Comparison of ENCODE assay signal across 24 mouse cellular contexts in the genomic region with DNA sequence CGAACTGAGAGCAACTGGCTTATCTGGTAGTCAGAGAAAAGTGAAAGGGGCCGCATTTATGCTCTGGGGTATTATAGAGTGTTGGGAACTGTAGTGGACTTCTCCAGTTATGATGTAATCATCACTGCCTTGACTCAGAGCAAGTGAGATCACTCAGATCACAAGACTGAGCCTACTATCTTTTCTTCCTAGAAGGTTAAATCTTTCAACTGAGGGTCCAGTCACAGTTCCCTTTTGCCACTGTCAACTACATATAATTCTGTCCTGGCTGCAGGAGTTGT. TPM values are rescaled to one million over a fixed set of nuclear protein-coding genes. Genes with fewer than 3 reads are reported as not detected.
DNase-seq lines count a peak whose midpoint lies in the region; ATAC-seq and TF ChIP-seq lines count a peak whose summit lies in the region.
"Had no signal": no experiment of that assay in that cellular context is flagged by ENCODE, and none has a peak within 500 bp of the region (broad histone marks: within the 10 kb centered on the region; RNA-seq: fewer than 3 reads in every experiment).

No protein-coding gene starts in this region.

- H3K9me3 ChIP-seq in lung, embryonic 15.5 days, result no peaks in the 10 kb centered on the region
- H3K9me3 ChIP-seq in CH12.LX (replicated peaks; ENCODE audit: low read length), result no peaks in the 10 kb centered on the region
- no peaks in the 10 kb centered on the region for H3K9me3 ChIP-seq in intestine, postnatal 0 days (ENCODE audit: control insufficient read depth)
- H3K9me3 ChIP-seq: embryonic facial prominence, embryonic 15.5 days; forebrain, embryonic 10.5 days; G1E; hindbrain, embryonic 12.5 days had no signal

- no peaks in the 10 kb centered on the region for H3K79me2 ChIP-seq in CH12.LX (replicated peaks; ENCODE audit: control insufficient read depth, extremely low read depth, insufficient read depth, poor library complexity, severe bottlenecking)

- dilution Hi-C loops in CH12.LX (cut with MboI; ENCODE audit: extremely low pct_ligation_motif_present, extremely low pct_unique_long_range_greater_than_20kb, low sequenced_read_pairs), result no loop called here

- peak overlapping the region; percentile 80 for H3K27ac ChIP-seq in lung, embryonic 15.5 days
- no peak overlapping the region for H3K27ac ChIP-seq in CH12.LX (ENCODE audit: insufficient read depth, low read depth)
- H3K27ac ChIP-seq in intestine, postnatal 0 days (ENCODE audit: low read depth, low read length), result no peak overlapping the region
- no peak overlapping the region for H3K27ac ChIP-seq in cerebellum, adult 2 months (ENCODE audit: insufficient read depth, low read length)
- H3K27ac ChIP-seq: embryonic facial prominence, embryonic 15.5 days; forebrain, embryonic 10.5 days; hindbrain, embryonic 12.5 days had no signal

- 0 out of 2 replicates have a peak, but pooled peaks have one; percentile 38 for TF ChIP-seq EP300 in CH12.LX (IDR thresholded peaks at IDR 0.05; ENCODE audit: low read length)

- no peaks in the 10 kb centered on the region for H3K36me3 ChIP-seq in lung, embryonic 15.5 days
- no peaks in the 10 kb centered on the region for H3K36me3 ChIP-seq in CH12.LX (replicated peaks in 1 of 2; ENCODE audit: control insufficient read depth in 1 of 2, insufficient read depth in 1 of 2, low read length in 1 of 2)
- H3K36me3 ChIP-seq in intestine, postnatal 0 days (ENCODE audit: control insufficient read depth, insufficient read depth), result no peaks in the 10 kb centered on the region
- H3K36me3 ChIP-seq: embryonic facial prominence, embryonic 15.5 days; forebrain, embryonic 10.5 days; G1E; heart, embryonic 12.5 days; hindbrain, embryonic 12.5 days had no signal

- no peaks in the 10 kb centered on the region for H3K27me3 ChIP-seq in lung, embryonic 15.5 days
- H3K27me3 ChIP-seq in CH12.LX (replicated peaks), result no peaks in the 10 kb centered on the region
- no peaks in the 10 kb centered on the region for H3K27me3 ChIP-seq in intestine, postnatal 0 days (replicated peaks; ENCODE audit: control insufficient read depth, insufficient read depth, low read length)
- no peaks in the 10 kb centered on the region for H3K27me3 ChIP-seq in cerebellum, adult 2 months (ENCODE audit: control insufficient read depth, insufficient read depth, low read length)
- H3K27me3 ChIP-seq: embryonic facial prominence, embryonic 15.5 days; heart, embryonic 12.5 days; hindbrain, embryonic 12.5 days; Patski had no signal

- TF ChIP-seq RAD21 in CH12.LX (IDR thresholded peaks at IDR 0.05; ENCODE audit: low read depth, low read length), result no peak

- H3K9ac ChIP-seq in lung, embryonic 15.5 days, result no peak overlapping the region
- H3K9ac ChIP-seq in CH12.LX (ENCODE audit: insufficient read depth, low read depth), result no peak overlapping the region
- H3K9ac ChIP-seq in intestine, postnatal 0 days (ENCODE audit: low read depth, low read length), result no peak overlapping the region
- H3K9ac ChIP-seq: embryonic facial prominence, embryonic 15.5 days; heart, embryonic 12.5 days; hindbrain, embryonic 12.5 days had no signal

- TF ChIP-seq POLR2A in CH12.LX (IDR thresholded peaks at IDR 0.05; ENCODE audit: low read depth, low read length), result no peak
- TF ChIP-seq POLR2A in cerebellum, adult 2 months (IDR thresholded peaks at IDR 0.05; ENCODE audit: borderline replicate concordance, insufficient read depth, low read length), result no peak

- no peak for DNase-seq in lung, postnatal 14 days
- no peak for DNase-seq in CH12.LX (ENCODE audit: extremely low read depth)
- DNase-seq in NIH3T3 (ENCODE audit: low read depth), result peak; percentile 48
- no peak for DNase-seq in kidney, postnatal 4 days
- DNase-seq in cerebellum, adult 2 months, result no peak
- DNase-seq: adrenal gland, postnatal 14 days; cerebellum, adult 18-20 months; cerebellum, postnatal 10 days; embryo, embryonic 11 days; gastrocnemius, postnatal 10 days; heart, postnatal 4 days had no signal

- no peak for TF ChIP-seq CTCF in CH12.LX (conservative IDR thresholded peaks at IDR 0.05 in 1 of 2, IDR thresholded peaks at IDR 0.05 in 1 of 2; ENCODE audit: low read depth in 2 of 2, low read length in 2 of 2)
- TF ChIP-seq CTCF in intestine, postnatal 0 days (IDR thresholded peaks at IDR 0.05; ENCODE audit: low read depth), result no peak
- TF ChIP-seq CTCF in cerebellum, adult 2 months (IDR thresholded peaks at IDR 0.05; ENCODE audit: borderline replicate concordance, insufficient read depth, low read depth, low read length), result no peak

- ATAC-seq in lung, embryonic 15.5 days (ENCODE audit: borderline replicate concordance, extremely low read depth, low FRiP score, low TSS enrichment), result no peak
- peak; percentile 61 for ATAC-seq in intestine, postnatal 0 days
- ATAC-seq: activated CD4-positive, CD25-positive, alpha-beta regulatory T cell, adult 4 months; forebrain, embryonic 14.5 days; hindbrain, embryonic 16.5 days; inflammation-experienced regulatory T-cells, adult 6 months; Patski had no signal

- no peak overlapping the region for H3K4me3 ChIP-seq in lung, embryonic 15.5 days
- H3K4me3 ChIP-seq in CH12.LX (replicated peaks in 1 of 3; ENCODE audit: low read depth in 2 of 3, low read length in 2 of 3, poor library complexity in 1 of 3), result no peak overlapping the region
- H3K4me3 ChIP-seq in intestine, postnatal 0 days (ENCODE audit: low read depth, low read length), result no peak overlapping the region
- no peak overlapping the region for H3K4me3 ChIP-seq in cerebellum, adult 2 months (replicated peaks; ENCODE audit: insufficient read depth, low read depth, low read length)
- H3K4me3 ChIP-seq: embryonic facial prominence, embryonic 15.5 days; erythroblast, embryonic 14.5 days; forebrain, embryonic 10.5 days; heart, embryonic 12.5 days; hindbrain, embryonic 12.5 days had no signal

- WGBS in lung, embryonic 15.5 days, result 31% methylated on average over 2 of the region's 2 CpGs
- WGBS in intestine, postnatal 0 days, result 35% methylated on average over 2 of the region's 2 CpGs
- WGBS in cerebellum, adult 2 months, result 95% methylated on average over 2 of the region's 2 CpGs

- H3K4me2 ChIP-seq in lung, embryonic 15.5 days, result no peak overlapping the region
- H3K4me2 ChIP-seq in CH12.LX (ENCODE audit: insufficient read depth, low read depth, poor library complexity, severe bottlenecking), result no peak overlapping the region
- no peak overlapping the region for H3K4me2 ChIP-seq in intestine, postnatal 0 days (replicated peaks; ENCODE audit: low read depth)
- H3K4me2 ChIP-seq: embryonic facial prominence, embryonic 15.5 days; heart, embryonic 12.5 days; hindbrain, embryonic 12.5 days had no signal

- H3K4me1 ChIP-seq in lung, embryonic 15.5 days, result peaks cover 13% of the 10 kb centered on the region; the same call in 1 of the 2 replicates
- H3K4me1 ChIP-seq in CH12.LX (ENCODE audit: control insufficient read depth in 1 of 2, insufficient read depth in 2 of 2), result peaks cover 28 to 76% of the 10 kb centered on the region in 2 experiments
- H3K4me1 ChIP-seq in intestine, postnatal 0 days (replicated peaks; ENCODE audit: control insufficient read depth, insufficient read depth, low read length), result peaks cover 12% of the 10 kb centered on the region; the same call in 1 of the 2 replicates
- no peaks in the 10 kb centered on the region for H3K4me1 ChIP-seq in cerebellum, adult 2 months (ENCODE audit: control insufficient read depth, insufficient read depth, low read length)
- H3K4me1 ChIP-seq: hindbrain, embryonic 12.5 days had no signal

- in situ Hi-C loops in CH12.LX (cut with MboI; ENCODE audit: low pct_ligation_motif_present, low pct_unique_long_range_greater_than_20kb, low sequenced_read_pairs), result no loop called here

TF ChIP-seq in CH12.LX, 34 proteins besides CTCF, POLR2A, EP300 and RAD21:
- TF ChIP-seq UBTF (IDR thresholded peaks at IDR 0.05; ENCODE audit: low read depth, low read length) (no peak), IRF4 (IDR thresholded peaks at IDR 0.05; ENCODE audit: low read depth, low read length) (peak; percentile 60; the same call in 1 of the 2 replicates), BHLHE40 (IDR thresholded peaks at IDR 0.05; ENCODE audit: low read depth, low read length) (peak; percentile 50; the same call in 1 of the 2 replicates), MEF2A (IDR thresholded peaks at IDR 0.05; ENCODE audit: borderline replicate concordance, low read depth, low read length) (no peak), ZKSCAN1 (IDR thresholded peaks at IDR 0.05; ENCODE audit: borderline replicate concordance, low read depth, low read length) (no peak), JUN (IDR thresholded peaks at IDR 0.05; ENCODE audit: insufficient read depth, low read depth, low read length) (peak; percentile 22; the same call in 1 of the 2 replicates), JUND (conservative IDR thresholded peaks at IDR 0.05; ENCODE audit: low read depth, low read length) (peak; percentile 44; the same call in 1 of the 2 replicates), ELF1 (IDR thresholded peaks at IDR 0.05; ENCODE audit: low read depth, low read length) (no peak), ETS1 (conservative IDR thresholded peaks at IDR 0.05; ENCODE audit: low read depth, low read length) (peak; percentile 32; the same call in 1 of the 2 replicates)

RNA-seq across cellular contexts. Expression of a gene that starts 27.0 kb away (rescaled TPM):
- 17.6 and 19.8 TPM in 2 replicates for polyA plus RNA-seq in lung, embryonic 15.5 days (2015; fragmentation: Nextera tagmentation; extraction: Ambion mirVana)
- total RNA-seq in CH12.LX (2012; rRNA removed) (10.6 and 10.7 TPM in 2 replicates), CH12.LX (2014; rRNA removed) (4.8 and 5.5 TPM in 2 replicates)
- polyA plus RNA-seq in CH12.LX (2012; ENCODE audit: insufficient read length, low read depth), result 13.9 and 15.6 TPM in 2 replicates
- 11.8 and 12.0 TPM in 2 replicates for polyA plus RNA-seq in intestine, postnatal 0 days (2015; fragmentation: Nextera tagmentation; extraction: Ambion mirVana)
- 23.4 and 25.2 TPM in 2 replicates for polyA plus RNA-seq in cerebellum, adult 2 months (2012; rRNA removed)

RNA-seq across cellular contexts. Expression of a gene that starts 27.1 kb away (rescaled TPM):
- 135 and 136 TPM in 2 replicates for polyA plus RNA-seq in lung, embryonic 15.5 days (2015; fragmentation: Nextera tagmentation; extraction: Ambion mirVana)
- 40.6 and 43.2 TPM in 2 replicates for total RNA-seq in CH12.LX (2012; rRNA removed)
- total RNA-seq in CH12.LX (2014; rRNA removed), result 33.4 and 59.1 TPM in 2 replicates
- 67.6 and 82.6 TPM in 2 replicates for polyA plus RNA-seq in CH12.LX (2012; ENCODE audit: insufficient read length, low read depth)
- 53.6 and 55.0 TPM in 2 replicates for polyA plus RNA-seq in intestine, postnatal 0 days (2015; fragmentation: Nextera tagmentation; extraction: Ambion mirVana)
- polyA plus RNA-seq in cerebellum, adult 2 months (2012; rRNA removed), result 34.6 and 35.1 TPM in 2 replicates
